In the genomic region with DNA sequence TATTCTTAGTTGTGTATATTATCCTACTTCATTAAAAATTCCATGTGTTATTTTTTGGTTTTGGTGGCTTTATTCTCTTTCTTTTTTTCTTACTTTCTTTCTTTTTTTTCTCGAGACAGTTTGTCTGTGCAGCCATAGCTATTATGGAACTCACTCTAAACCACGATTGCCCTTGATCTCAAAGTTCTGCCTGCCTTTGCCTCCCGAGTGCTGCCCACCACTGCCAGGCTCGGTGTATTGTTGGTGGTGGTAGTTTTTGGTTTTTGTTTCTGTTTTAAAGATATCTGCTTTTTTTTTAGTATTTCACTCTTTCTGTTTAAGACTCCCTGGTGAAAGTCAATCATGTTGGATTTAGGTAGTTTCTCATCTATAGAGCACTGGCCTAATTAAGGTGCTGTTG, we compare ENCODE assay signal across 9 mouse cellular contexts. TPM values are rescaled to one million over a fixed set of nuclear protein-coding genes. Genes with fewer than 3 reads are reported as not detected.
A peak's percentile ranks its signal among the peaks of the same experiment; 100 is the strongest.
DNase-seq lines count a peak whose midpoint lies in the region; ATAC-seq lines count a peak whose summit lies in the region.
"Had no signal": no experiment of that assay in that cellular context is flagged by ENCODE, and none has a peak within 500 bp of the region (broad histone marks: within the 10 kb centered on the region; RNA-seq: fewer than 3 reads in every experiment).

No protein-coding gene starts in this region.

- peak overlapping the region; percentile 65 for H3K4me2 ChIP-seq in lung, embryonic 16.5 days (ENCODE audit: low read depth, low read length)
- H3K4me2 ChIP-seq in limb, embryonic 12.5 days: peak overlapping the region; percentile 63
- H3K4me2 ChIP-seq in stomach, embryonic 14.5 days (replicated peaks; ENCODE audit: low read depth, low read length): peak overlapping the region; percentile 74

- no peak for DNase-seq in lung, adult 18-20 months
- no peak for DNase-seq in forebrain, embryonic 10.5 days (ENCODE audit: extremely low spot score, low spot score)
- DNase-seq in layer of hippocampus, adult 9-10 months (ENCODE audit: low spot score): no peak
- no peak for DNase-seq in kidney, adult 11 months
- no peak for DNase-seq in cerebellum, postnatal 36 days
- DNase-seq: left cerebral cortex, postnatal 4 days had no signal

- H3K4me1 ChIP-seq in lung, embryonic 16.5 days (replicated peaks; ENCODE audit: control insufficient read depth, insufficient read depth, low read length): peaks cover 8% of the 10 kb centered on the region
- peaks cover 17% of the 10 kb centered on the region for H3K4me1 ChIP-seq in forebrain, embryonic 10.5 days
- peaks cover 11% of the 10 kb centered on the region; the same call in 1 of the 2 replicates for H3K4me1 ChIP-seq in limb, embryonic 12.5 days (replicated peaks)
- H3K4me1 ChIP-seq in stomach, embryonic 14.5 days (ENCODE audit: control insufficient read depth, insufficient read depth, low read length): peaks cover 6% of the 10 kb centered on the region; the same call in 1 of the 2 replicates

- no peak for ATAC-seq in lung, embryonic 16.5 days (ENCODE audit: low read depth)
- no peak for ATAC-seq in limb, embryonic 12.5 days (ENCODE audit: insufficient number of reproducible peaks, insufficient read depth, low FRiP score, low TSS enrichment, low read depth)
- ATAC-seq in stomach, embryonic 14.5 days (ENCODE audit: insufficient number of reproducible peaks, insufficient read depth, low FRiP score, low read depth): no peak

- H3K27ac ChIP-seq in lung, embryonic 16.5 days (ENCODE audit: low read length): no peak overlapping the region
- no peak overlapping the region for H3K27ac ChIP-seq in forebrain, embryonic 10.5 days
- no peak overlapping the region for H3K27ac ChIP-seq in limb, embryonic 12.5 days
- no peak overlapping the region for H3K27ac ChIP-seq in stomach, embryonic 14.5 days (ENCODE audit: low read length)

- H3K27me3 ChIP-seq in lung, embryonic 16.5 days (ENCODE audit: control insufficient read depth, insufficient read depth, low read depth, low read length): no peaks in the 10 kb centered on the region
- peaks cover 15% of the 10 kb centered on the region; the same call in 1 of the 2 replicates for H3K27me3 ChIP-seq in forebrain, embryonic 10.5 days (ENCODE audit: poor library complexity, severe bottlenecking)
- no peaks in the 10 kb centered on the region for H3K27me3 ChIP-seq in limb, embryonic 12.5 days
- H3K27me3 ChIP-seq in stomach, embryonic 14.5 days (ENCODE audit: control insufficient read depth, insufficient read depth, low read length): no peaks in the 10 kb centered on the region

- peaks cover 2% of the 10 kb centered on the region; the same call in 1 of the 2 replicates for H3K36me3 ChIP-seq in lung, embryonic 16.5 days (ENCODE audit: control insufficient read depth, insufficient read depth, low read length)
- H3K36me3 ChIP-seq in forebrain, embryonic 10.5 days (replicated peaks): 0 out of 2 replicates have a peak, but pooled peaks cover 8% of the 10 kb centered on the region
- H3K36me3 ChIP-seq in limb, embryonic 12.5 days: peaks cover 4% of the 10 kb centered on the region; the same call in 1 of the 2 replicates
- no peaks in the 10 kb centered on the region for H3K36me3 ChIP-seq in stomach, embryonic 14.5 days (ENCODE audit: control insufficient read depth, insufficient read depth, low read length)

- no peaks in the 10 kb centered on the region for H3K9me3 ChIP-seq in lung, embryonic 16.5 days (ENCODE audit: control insufficient read depth, low read length)
- H3K9me3 ChIP-seq in forebrain, embryonic 10.5 days: no peaks in the 10 kb centered on the region
- H3K9me3 ChIP-seq in limb, embryonic 12.5 days: no peaks in the 10 kb centered on the region
- H3K9me3 ChIP-seq in stomach, embryonic 14.5 days (ENCODE audit: control insufficient read depth, low read depth, low read length): no peaks in the 10 kb centered on the region

- 79% methylated on average over 4 of the region's 4 CpGs for WGBS in lung, embryonic 16.5 days
- WGBS in forebrain, embryonic 10.5 days: 94% methylated on average over 4 of the region's 4 CpGs
- 89% methylated on average over 4 of the region's 4 CpGs for WGBS in limb, embryonic 12.5 days
- WGBS in stomach, embryonic 14.5 days: 86% methylated on average over 4 of the region's 4 CpGs

- no peak overlapping the region for H3K9ac ChIP-seq in lung, embryonic 16.5 days (ENCODE audit: low read length)
- no peak overlapping the region for H3K9ac ChIP-seq in limb, embryonic 12.5 days (replicated peaks)
- H3K9ac ChIP-seq in stomach, embryonic 14.5 days (replicated peaks; ENCODE audit: low read depth, low read length): no peak overlapping the region

- H3K4me3 ChIP-seq in lung, embryonic 16.5 days (ENCODE audit: low read length): peak overlapping the region; percentile 70
- peak overlapping the region; percentile 85 for H3K4me3 ChIP-seq in forebrain, embryonic 10.5 days
- H3K4me3 ChIP-seq in limb, embryonic 12.5 days (replicated peaks): peak overlapping the region; percentile 89; the same call in 1 of the 2 replicates
- peak overlapping the region; percentile 85; the same call in 1 of the 2 replicates for H3K4me3 ChIP-seq in stomach, embryonic 14.5 days (ENCODE audit: low read depth, low read length)

RNA-seq across cellular contexts. Expression of a gene that starts 1.2 kb away (rescaled TPM):
- polyA plus RNA-seq in lung, embryonic 16.5 days (2015; fragmentation: Nextera tagmentation; extraction: Ambion mirVana): 43.0 and 43.4 TPM in 2 replicates
- polyA plus RNA-seq in forebrain, embryonic 10.5 days (2016; fragmentation: Nextera tagmentation; extraction: Ambion mirVana): 40.3 and 44.6 TPM in 2 replicates
- 39.1 and 44.8 TPM in 2 replicates for polyA plus RNA-seq in limb, embryonic 12.5 days (2016; fragmentation: Nextera tagmentation; extraction: Ambion mirVana)
- polyA plus RNA-seq in stomach, embryonic 14.5 days (2014; fragmentation: Nextera tagmentation; extraction: Ambion mirVana): 40.3 and 41.8 TPM in 2 replicates

RNA-seq across cellular contexts. Expression of a gene that starts 32.2 kb away (rescaled TPM):
- 53.0 and 58.6 TPM in 2 replicates for polyA plus RNA-seq in lung, embryonic 16.5 days (2015; fragmentation: Nextera tagmentation; extraction: Ambion mirVana)
- polyA plus RNA-seq in forebrain, embryonic 10.5 days (2016; fragmentation: Nextera tagmentation; extraction: Ambion mirVana): 77.4 and 77.7 TPM in 2 replicates
- 89.2 and 91.2 TPM in 2 replicates for polyA plus RNA-seq in limb, embryonic 12.5 days (2016; fragmentation: Nextera tagmentation; extraction: Ambion mirVana)
- 45.9 and 51.1 TPM in 2 replicates for polyA plus RNA-seq in stomach, embryonic 14.5 days (2014; fragmentation: Nextera tagmentation; extraction: Ambion mirVana)
